Mouse (Mus musculus): ENCODE data around the gene Sarm1. TPM values are rescaled to one million over a fixed set of nuclear protein-coding genes. Genes with fewer than 3 reads are reported as not detected.
"Not testable (repeated sequence)": the region's sequence is repeated elsewhere in the genome, so short reads cannot be mapped to it uniquely, and the experiment has no call there.

Sarm1 gene
- polyA plus RNA-seq, 1 experiment from 2014 or later: 0.14 TPM

GRCm38 (mm10) chr11:78536080-78536689 is 38.6 kb upstream of the Sarm1 start, which contains the start of the genes Tnfaip1 and Ift20:
Gene Tnfaip1 (minus strand): TSS chr11:78536332.
Gene Ift20 (plus strand): TSS chr11:78536361.
- Histone ChIP-seq H3K4me1 (ENCODE audit: insufficient read depth) (peaks cover 25% of the 10 kb centered on the region), H3K9me3 (ENCODE audit: low read length) (no peaks in the 10 kb centered on the region), H3K4me3 (ENCODE audit: low read depth, low read length) (peak within 1 kb of the TSS; percentile 80), H3K27ac (ENCODE audit: low read depth) (peak within 1 kb of the TSS; percentile 95), H3K4me2 (ENCODE audit: low read depth, low read length) (peak within 1 kb of the TSS; percentile 93), H3K27me3 (ENCODE audit: insufficient read depth, low read length) (no peaks in the 10 kb centered on the region), H3K9ac (replicated peaks) (peak within 1 kb of the TSS; percentile 93), H3K36me3 (replicated peaks; ENCODE audit: insufficient read depth, low read length) (peaks cover 26% of the 10 kb centered on the region)
- under 1% methylated on average over 52 of the region's 52 CpGs for WGBS (ENCODE audit: insufficient replicate concordance)
- peak; percentile 98 for DNase-seq
- peak; percentile 74; the same call in 1 of the 2 replicates for TF ChIP-seq EP300 (IDR thresholded peaks at IDR 0.05; ENCODE audit: low read depth)
- no peak for TF ChIP-seq CTCF (IDR thresholded peaks at IDR 0.05; ENCODE audit: low read depth)
- peak; percentile 96 for ATAC-seq

GRCm38 (mm10) chr11:78535376-78536079 is 38.0 kb upstream of the Sarm1 start:
- H3K9ac ChIP-seq (replicated peaks): peak overlapping the region; percentile 54
- H3K27ac ChIP-seq (ENCODE audit: low read depth): peak overlapping the region; percentile 77
- ATAC-seq (no peak), DNase-seq (no peak)
- peak overlapping the region; percentile 80 for H3K4me3 ChIP-seq (ENCODE audit: low read depth, low read length)
- peaks cover 20% of the 10 kb centered on the region for H3K36me3 ChIP-seq (replicated peaks; ENCODE audit: insufficient read depth, low read length)
- H3K4me2 ChIP-seq (ENCODE audit: low read depth, low read length): peak overlapping the region; percentile 93
- WGBS (ENCODE audit: insufficient replicate concordance): under 1% methylated on average over 23 of the region's 23 CpGs
- no peaks in the 10 kb centered on the region for H3K9me3 ChIP-seq (ENCODE audit: low read length)
- no peaks in the 10 kb centered on the region for H3K27me3 ChIP-seq (ENCODE audit: insufficient read depth, low read length)
- peaks cover 25% of the 10 kb centered on the region for H3K4me1 ChIP-seq (ENCODE audit: insufficient read depth)
- TF ChIP-seq EP300 (IDR thresholded peaks at IDR 0.05; ENCODE audit: low read depth) (no peak), CTCF (IDR thresholded peaks at IDR 0.05; ENCODE audit: low read depth) (no peak)

- DNase-seq: no peak
- Histone ChIP-seq H3K4me3 (ENCODE audit: low read depth, low read length) (no peak overlapping the region), H3K4me1 (ENCODE audit: insufficient read depth) (peaks cover 25% of the 10 kb centered on the region), H3K9me3 (ENCODE audit: low read length) (no peaks in the 10 kb centered on the region), H3K9ac (replicated peaks) (no peak overlapping the region), H3K27me3 (ENCODE audit: insufficient read depth, low read length) (no peaks in the 10 kb centered on the region), H3K36me3 (replicated peaks; ENCODE audit: insufficient read depth, low read length) (peaks cover 13% of the 10 kb centered on the region), H3K27ac (ENCODE audit: low read depth) (no peak overlapping the region), H3K4me2 (ENCODE audit: low read depth, low read length) (peak overlapping the region; percentile 93; the same call in 1 of the 2 replicates)
- 74% methylated on average over 4 of the region's 4 CpGs for WGBS (ENCODE audit: insufficient replicate concordance)
- TF ChIP-seq EP300 (IDR thresholded peaks at IDR 0.05; ENCODE audit: low read depth) (no peak), CTCF (IDR thresholded peaks at IDR 0.05; ENCODE audit: low read depth) (peak; percentile 24; the same call in 1 of the 2 replicates)
- ATAC-seq: no peak
Observed at GRCm38 (mm10) chr11:78534516-78534915, 37.0 kb upstream of the Sarm1 start.

- not testable (repeated sequence) for H3K27ac ChIP-seq (ENCODE audit: low read depth); H3K4me2 ChIP-seq (ENCODE audit: low read depth, low read length); DNase-seq; H3K4me3 ChIP-seq (ENCODE audit: low read depth, low read length); ATAC-seq; H3K27me3 ChIP-seq (ENCODE audit: insufficient read depth, low read length); H3K9me3 ChIP-seq (ENCODE audit: low read length); H3K9ac ChIP-seq (replicated peaks)
- peaks cover 10% of the 10 kb centered on the region for H3K4me1 ChIP-seq (ENCODE audit: insufficient read depth)
- 73% methylated on average over 8 of the region's 10 CpGs for WGBS (ENCODE audit: insufficient replicate concordance)
- peaks cover 22% of the 10 kb centered on the region for H3K36me3 ChIP-seq (replicated peaks; ENCODE audit: insufficient read depth, low read length)
Observed at GRCm38 (mm10) chr11:78531515-78531914, 34.0 kb upstream of the Sarm1 start.

GRCm38 (mm10) chr11:78531046-78531445 is 33.5 kb upstream of the Sarm1 start:
- Histone ChIP-seq H3K27ac (ENCODE audit: low read depth) (peak overlapping the region; percentile 71), H3K9ac (replicated peaks) (no peak overlapping the region), H3K4me1 (ENCODE audit: insufficient read depth) (peaks cover 10% of the 10 kb centered on the region), H3K4me3 (ENCODE audit: low read depth, low read length) (no peak overlapping the region), H3K9me3 (ENCODE audit: low read length) (no peaks in the 10 kb centered on the region), H3K4me2 (ENCODE audit: low read depth, low read length) (no peak overlapping the region), H3K27me3 (ENCODE audit: insufficient read depth, low read length) (no peaks in the 10 kb centered on the region), H3K36me3 (replicated peaks; ENCODE audit: insufficient read depth, low read length) (peaks cover 26% of the 10 kb centered on the region)
- no peak for DNase-seq
- ATAC-seq: no peak
- WGBS (ENCODE audit: insufficient replicate concordance): 61% methylated on average over 6 of the region's 6 CpGs
- 0 out of 2 replicates have a peak, but pooled peaks have one; percentile 39 for TF ChIP-seq EP300 (IDR thresholded peaks at IDR 0.05; ENCODE audit: low read depth)
- no peak for TF ChIP-seq CTCF (IDR thresholded peaks at IDR 0.05; ENCODE audit: low read depth)

GRCm38 (mm10) chr11:78530001-78530400 is 32.4 kb upstream of the Sarm1 start:
- peaks cover 31% of the 10 kb centered on the region for H3K36me3 ChIP-seq (replicated peaks; ENCODE audit: insufficient read depth, low read length)
- no peak overlapping the region for H3K4me3 ChIP-seq (ENCODE audit: low read depth, low read length)
- peak overlapping the region; percentile 71; the same call in 1 of the 2 replicates for H3K27ac ChIP-seq (ENCODE audit: low read depth)
- ATAC-seq: no peak
- H3K4me1 ChIP-seq (ENCODE audit: insufficient read depth): peaks cover 5% of the 10 kb centered on the region
- no peak overlapping the region for H3K9ac ChIP-seq (replicated peaks)
- 79% methylated on average over 12 of the region's 12 CpGs for WGBS (ENCODE audit: insufficient replicate concordance)
- H3K4me2 ChIP-seq (ENCODE audit: low read depth, low read length): no peak overlapping the region
- TF ChIP-seq EP300 (IDR thresholded peaks at IDR 0.05; ENCODE audit: low read depth) (no peak), CTCF (IDR thresholded peaks at IDR 0.05; ENCODE audit: low read depth) (no peak)
- H3K9me3 ChIP-seq (ENCODE audit: low read length): no peaks in the 10 kb centered on the region
- H3K27me3 ChIP-seq (ENCODE audit: insufficient read depth, low read length): no peaks in the 10 kb centered on the region
- DNase-seq: no peak

All from liver, postnatal 0 days (tissue).